9 mouse cellular contexts compared by ENCODE assay signal in the genomic region with DNA sequence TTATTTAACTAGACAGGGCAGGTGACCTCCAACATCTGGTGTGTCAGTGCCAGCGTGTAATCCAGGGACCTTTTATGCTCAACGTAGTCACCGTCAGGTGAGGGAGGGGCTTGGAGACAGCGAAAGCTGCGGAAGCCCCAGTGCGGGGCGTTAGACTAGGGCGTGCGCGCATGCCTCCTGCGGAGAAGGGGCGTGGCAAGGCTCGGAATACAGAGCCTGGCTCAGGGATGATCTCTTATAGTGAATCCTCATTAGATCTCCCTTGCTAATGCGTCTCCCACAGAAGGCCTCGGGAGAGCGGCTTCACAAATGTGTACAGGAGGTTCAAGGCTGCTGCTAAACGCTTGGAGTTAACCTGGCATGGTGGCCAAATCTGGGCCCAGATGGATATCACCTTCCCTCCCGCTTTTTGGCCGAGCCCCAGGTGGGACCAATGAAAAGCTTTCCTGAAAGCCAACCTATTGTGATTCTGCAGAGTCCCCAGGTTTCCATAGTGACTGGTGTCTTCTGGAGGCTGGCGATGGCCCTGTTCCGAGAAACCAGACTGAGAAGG. TPM values are rescaled to one million over a fixed set of nuclear protein-coding genes. Genes with fewer than 3 reads are reported as not detected.
A peak's percentile ranks its signal among the peaks of the same experiment; 100 is the strongest.
DNase-seq lines count a peak whose midpoint lies in the region; ATAC-seq and TF ChIP-seq lines count a peak whose summit lies in the region.
"Had no signal": no experiment of that assay in that cellular context is flagged by ENCODE, and none has a peak within 500 bp of the region (broad histone marks: within the 10 kb centered on the region; RNA-seq: fewer than 3 reads in every experiment).

No protein-coding gene starts in this region.

- DNase-seq in adrenal gland, postnatal 10 days, result peak; percentile 67
- DNase-seq in adrenal gland, postnatal 4 days (ENCODE audit: low spot score in 2 of 2), result no peak
- DNase-seq in forebrain, embryonic 10.5 days (ENCODE audit: extremely low spot score, low spot score), result peak; percentile 40
- peak; percentile 25 to 39 for DNase-seq in kidney, postnatal 25 days
- DNase-seq in liver, postnatal 0 days, result peak; percentile 30
- peak; percentile 64 for DNase-seq in right cerebral cortex, adult 18-20 months
- DNase-seq in gastrocnemius, adult 8-10 months (ENCODE audit: low spot score in 2 of 2), result no peak

- TF ChIP-seq CTCF in E14TG2a.4 (conservative IDR thresholded peaks at IDR 0.05; ENCODE audit: low read length), result no peak
- TF ChIP-seq CTCF in liver, postnatal 0 days (IDR thresholded peaks at IDR 0.05; ENCODE audit: low read depth), result no peak

- H3K4me2 ChIP-seq in liver, postnatal 0 days (ENCODE audit: low read depth, low read length), result peak overlapping the region; percentile 59

- TF ChIP-seq EP300 in liver, postnatal 0 days (IDR thresholded peaks at IDR 0.05; ENCODE audit: low read depth), result no peak

- no peak overlapping the region for H3K27ac ChIP-seq in forebrain, embryonic 10.5 days
- H3K27ac ChIP-seq in liver, postnatal 0 days (ENCODE audit: low read depth), result no peak overlapping the region

- peak overlapping the region; percentile 67 for H3K4me3 ChIP-seq in E14TG2a.4 (replicated peaks; ENCODE audit: low read length)
- H3K4me3 ChIP-seq in forebrain, embryonic 10.5 days, result peak overlapping the region; percentile 54
- peak overlapping the region; percentile 29 for H3K4me3 ChIP-seq in liver, postnatal 0 days (ENCODE audit: low read depth, low read length)

- H3K9me3 ChIP-seq in E14TG2a.4 (ENCODE audit: low read length), result peaks cover 38% of the 10 kb centered on the region
- no peaks in the 10 kb centered on the region for H3K9me3 ChIP-seq in forebrain, embryonic 10.5 days
- no peaks in the 10 kb centered on the region for H3K9me3 ChIP-seq in liver, postnatal 0 days (ENCODE audit: low read length)

- peak; percentile 41; the same call in 1 of the 2 replicates for ATAC-seq in liver, postnatal 0 days

- H3K27me3 ChIP-seq in E14TG2a.4 (ENCODE audit: insufficient read depth, low read length), result no peaks in the 10 kb centered on the region
- H3K27me3 ChIP-seq in forebrain, embryonic 10.5 days (ENCODE audit: poor library complexity, severe bottlenecking), result peaks cover 33% of the 10 kb centered on the region
- H3K27me3 ChIP-seq in liver, postnatal 0 days (ENCODE audit: insufficient read depth, low read length), result no peaks in the 10 kb centered on the region

- peaks cover 35% of the 10 kb centered on the region for H3K4me1 ChIP-seq in E14TG2a.4 (replicated peaks; ENCODE audit: low read depth, low read length)
- H3K4me1 ChIP-seq in forebrain, embryonic 10.5 days, result peaks cover 13% of the 10 kb centered on the region
- 0 out of 2 replicates have a peak, but pooled peaks cover 5% of the 10 kb centered on the region for H3K4me1 ChIP-seq in liver, postnatal 0 days (ENCODE audit: insufficient read depth)

- 0 out of 2 replicates have a peak, but pooled peaks cover 5% of the 10 kb centered on the region for H3K36me3 ChIP-seq in E14TG2a.4 (ENCODE audit: insufficient read depth, low read length)
- no peaks in the 10 kb centered on the region for H3K36me3 ChIP-seq in forebrain, embryonic 10.5 days (replicated peaks)
- H3K36me3 ChIP-seq in liver, postnatal 0 days (replicated peaks; ENCODE audit: insufficient read depth, low read length), result no peaks in the 10 kb centered on the region

- WGBS in forebrain, embryonic 10.5 days, result 2% methylated on average over 21 of the region's 21 CpGs
- 11% methylated on average over 21 of the region's 21 CpGs for WGBS in liver, postnatal 0 days (ENCODE audit: insufficient replicate concordance)

- H3K9ac ChIP-seq in liver, postnatal 0 days (replicated peaks), result no peak overlapping the region

RNA-seq across cellular contexts. Expression of a gene that starts 39.3 kb away (rescaled TPM):
- total RNA-seq in adrenal gland, postnatal 10 days (2021), result 10 to 100 TPM; 38.5 to 44.6 TPM
- total RNA-seq in adrenal gland, postnatal 4 days (2021), result 10 to 100 TPM; 54.5 to 59.6 TPM
- polyA plus RNA-seq in forebrain, embryonic 10.5 days (2016; fragmentation: Nextera tagmentation; extraction: Ambion mirVana), result 78.7 and 79.3 TPM in 2 replicates
- 17.2 and 18.2 TPM in 2 replicates for polyA plus RNA-seq in liver, postnatal 0 days (2015; fragmentation: Nextera tagmentation; extraction: Ambion mirVana)
- total RNA-seq in gastrocnemius, adult 8-10 months (2022), result 10 to 100 TPM; 16.5 to 20.4 (median 19.7) TPM

RNA-seq across cellular contexts. Expression of a gene that starts 56.9 kb away (rescaled TPM):
- total RNA-seq in adrenal gland, postnatal 10 days (2021), result 10 to 100 TPM; 14.9 to 18.5 TPM
- total RNA-seq in adrenal gland, postnatal 4 days (2021), result 1 to 10 TPM; 3.6 to 5.1 TPM
- polyA plus RNA-seq in forebrain, embryonic 10.5 days (2016; fragmentation: Nextera tagmentation; extraction: Ambion mirVana), result 0.10 TPM in 1 of 2 replicates, not detected in the other
- not detected in 2 replicates for polyA plus RNA-seq in liver, postnatal 0 days (2015; fragmentation: Nextera tagmentation; extraction: Ambion mirVana)
- 10 to 100 TPM; 29.4 to 66.8 (median 49.7) TPM for total RNA-seq in gastrocnemius, adult 8-10 months (2022)
- total RNA-seq: hematopoietic stem cell, adult 5-6 weeks had no signal

Comparison
In these comparisons a context has a peak if more than half of its experiments do, and no peak if none do; other contexts are left out.
1. DNase-seq: peak in adrenal gland, postnatal 10 days (single experiment), forebrain, embryonic 10.5 days (single experiment), kidney, postnatal 25 days (2 of 2), liver, postnatal 0 days (single experiment) and right cerebral cortex, adult 18-20 months (single experiment); none in adrenal gland, postnatal 4 days (0 of 2) and gastrocnemius, adult 8-10 months (0 of 2).
2. Peak in every context shown above with its lines, with median percentiles within 50 percentile points of each other: H3K4me3 ChIP-seq.